Mouse (Mus musculus): Measurements from ENCODE around the gene Myh9.

DNA sequence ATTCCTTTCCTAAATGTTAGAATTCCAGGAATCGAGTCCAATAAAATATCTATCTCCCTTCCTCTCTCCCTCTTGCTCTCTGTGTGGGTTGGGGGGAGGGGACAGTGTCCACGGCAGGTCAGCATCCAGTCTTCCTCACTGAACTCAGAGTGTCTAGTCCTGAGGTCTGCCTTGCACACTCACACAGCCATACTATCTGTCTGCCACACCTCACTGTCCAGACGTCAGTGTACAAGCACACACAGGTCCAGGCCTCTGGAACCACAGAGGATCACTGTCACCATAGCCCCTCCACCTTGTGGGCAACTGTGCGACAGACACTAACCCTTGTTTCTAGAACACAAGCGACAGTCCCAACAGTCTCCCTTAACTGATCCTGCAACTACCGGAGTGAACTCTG lies 18.8 kb downstream of the Myh9 start:
- TF ChIP-seq GATA1 (IDR thresholded peaks at IDR 0.05; ENCODE audit: borderline replicate concordance, low read length), result no peak
- no peak for TF ChIP-seq FLI1 (IDR thresholded peaks at IDR 0.05; ENCODE audit: low read length)

All from megakaryocyte, embryonic 14.5 days (primary cell).